Mouse (Mus musculus): Measurements from ENCODE around the gene Lenep.

- TF ChIP-seq POLR2A (IDR thresholded peaks at IDR 0.05; ENCODE audit: borderline replicate concordance, insufficient read depth, low read length) (no peak), CTCF (IDR thresholded peaks at IDR 0.05; ENCODE audit: borderline replicate concordance, insufficient read depth, low read depth, low read length) (no peak)
Observed at GRCm38 (mm10) chr3:89402693-89403092, at the start of gene Lenep.

Data from cerebellum, adult 2 months (tissue).